Mouse (Mus musculus) frontal cortex, postnatal 36 days (tissue): ENCODE measurements around the gene Noto.

ENCODE experiments used
- DNase-seq, 2 experiments: peaks; one replicate each; pipeline ENCODE4 v3.0.0; 2022; ENCODE audit warnings: low spot score in 2 of 2

Noto gene

GRCm38 (mm10) chr6:85423836-85424379 is at the start of gene Noto:
TSS of gene Noto (plus strand) at chr6:85423886.
- no peak for DNase-seq

- peak; percentile 37 to 55 for DNase-seq
Observed at GRCm38 (mm10) chr6:85373951-85374733, 49.5 kb upstream of the Noto start, which contains the start of gene Rab11fip5. TSS of gene Rab11fip5 (minus strand) at chr6:85374634.

- DNase-seq: peak; percentile 94 to 96
Observed at GRCm38 (mm10) chr6:85374734-85375114, 49.0 kb upstream of the Noto start.

- DNase-seq: no peak
Observed at GRCm38 (mm10) chr6:85377066-85377734, 46.5 kb upstream of the Noto start.

GRCm38 (mm10) chr6:85377876-85378275 is 45.8 kb upstream of the Noto start:
- no peak for DNase-seq

GRCm38 (mm10) chr6:85378629-85379028 is 45.1 kb upstream of the Noto start:
- no peak for DNase-seq

GRCm38 (mm10) chr6:85380201-85380900 is 43.3 kb upstream of the Noto start:
- DNase-seq: peak; percentile 77 to 84

GRCm38 (mm10) chr6:85380901-85381647 is 42.6 kb upstream of the Noto start:
- no peak for DNase-seq

GRCm38 (mm10) chr6:85381648-85382020 is 42.1 kb upstream of the Noto start:
- no peak for DNase-seq

- DNase-seq: no peak
Observed at GRCm38 (mm10) chr6:85382791-85383190, 40.9 kb upstream of the Noto start.

GRCm38 (mm10) chr6:85388608-85389007 is 35.1 kb upstream of the Noto start:
- no peak for DNase-seq

- DNase-seq: peak; percentile 59 to 70
Observed at GRCm38 (mm10) chr6:85391803-85392202, 31.9 kb upstream of the Noto start.

- no peak for DNase-seq
Observed at GRCm38 (mm10) chr6:85395360-85395759, 28.3 kb upstream of the Noto start.

- DNase-seq: peak; percentile 38 to 52
Observed at GRCm38 (mm10) chr6:85397165-85397564, 26.5 kb upstream of the Noto start.

GRCm38 (mm10) chr6:85399715-85400114 is 24.0 kb upstream of the Noto start:
- DNase-seq: no peak

- no peak for DNase-seq
Observed at GRCm38 (mm10) chr6:85402613-85403012, 21.1 kb upstream of the Noto start.

GRCm38 (mm10) chr6:85403039-85403438 is 20.6 kb upstream of the Noto start:
- no peak for DNase-seq

GRCm38 (mm10) chr6:85409003-85409402 is 14.7 kb upstream of the Noto start:
- DNase-seq: no peak

GRCm38 (mm10) chr6:85410771-85411273 is 12.9 kb upstream of the Noto start:
- DNase-seq: peak; percentile 30 to 31

GRCm38 (mm10) chr6:85415829-85416228 is 7.9 kb upstream of the Noto start:
- DNase-seq: no peak

- no peak for DNase-seq
Observed at GRCm38 (mm10) chr6:85419150-85419549, 4.5 kb upstream of the Noto start.
